Mouse (Mus musculus) frontal cortex, adult 2 months (tissue): Measurements from ENCODE around the gene Zswim7. TPM values are rescaled to one million over a fixed set of nuclear protein-coding genes. Genes with fewer than 3 reads are reported as not detected.
A peak's percentile ranks its signal among the peaks of the same experiment; 100 is the strongest.
"Not testable (repeated sequence)": the region's sequence is repeated elsewhere in the genome, so short reads cannot be mapped to it uniquely, and the experiment has no call there.

Experiments
- DNase-seq, 2 experiments: peaks; one replicate each; pipeline ENCODE4 v3.0.0; 2022; ENCODE audit warnings: low spot score in 1 of 2; ENCODE audit errors: extremely low spot score in 1 of 2
- polyA plus RNA-seq: library from polyadenylated mRNA; depleted of rRNA; stranded (reverse); fragments of >200 nt; gene quantifications from 2 replicates; pipeline ENCODE4 v1.2.3, GENCODE M21; 2012; rRNA removed

Gene Zswim7
- 26.6 and 27.4 TPM in 2 replicates for polyA plus RNA-seq

GRCm38 (mm10) chr11:62280675-62281600, at the start of gene Zswim7, which contains the start of gene Ttc19:
Gene Zswim7 (minus strand): TSS chr11:62281375.
Gene Ttc19 (plus strand): TSS chr11:62281473.
- DNase-seq, result peak; percentile 81 to 92

- no peak for DNase-seq
Observed at GRCm38 (mm10) chr11:62323659-62324058, 42.5 kb upstream of the Zswim7 start.

GRCm38 (mm10) chr11:62320097-62320496, 38.9 kb upstream of the Zswim7 start:
- DNase-seq, result no peak

GRCm38 (mm10) chr11:62317746-62318145, 36.6 kb upstream of the Zswim7 start:
- DNase-seq, result peak; percentile 70 to 83

GRCm38 (mm10) chr11:62314984-62315383, 33.8 kb upstream of the Zswim7 start:
- DNase-seq, result no peak

- no peak for DNase-seq
Observed at GRCm38 (mm10) chr11:62309296-62309695, 28.1 kb upstream of the Zswim7 start.

- peak; percentile 24 to 65 for DNase-seq
Observed at GRCm38 (mm10) chr11:62305866-62306265, 24.7 kb upstream of the Zswim7 start.

GRCm38 (mm10) chr11:62298883-62299282, 17.7 kb upstream of the Zswim7 start:
- DNase-seq, result no peak

GRCm38 (mm10) chr11:62294121-62294520, 12.9 kb upstream of the Zswim7 start:
- no peak for DNase-seq

GRCm38 (mm10) chr11:62287700-62288099, 6.5 kb upstream of the Zswim7 start:
- no peak for DNase-seq

- no peak for DNase-seq
Observed at GRCm38 (mm10) chr11:62285020-62285419, 3.8 kb upstream of the Zswim7 start.

- not testable (repeated sequence) for DNase-seq
Observed at GRCm38 (mm10) chr11:62284020-62284419, 2.8 kb upstream of the Zswim7 start.

- DNase-seq, result peak in 1 of 2 experiments; percentile 33
Observed at GRCm38 (mm10) chr11:62281601-62281997, 424 bp upstream of the Zswim7 start.

- DNase-seq, result peak in 1 of 2 experiments; percentile 57
Observed at GRCm38 (mm10) chr11:62278027-62278426, 3.1 kb downstream of the Zswim7 start.

- DNase-seq, result no peak
Observed at GRCm38 (mm10) chr11:62277086-62277485, 4.1 kb downstream of the Zswim7 start.

GRCm38 (mm10) chr11:62270851-62271250, 10.3 kb downstream of the Zswim7 start:
- no peak for DNase-seq

GRCm38 (mm10) chr11:62269097-62269496, 12.1 kb downstream of the Zswim7 start:
- no peak for DNase-seq

GRCm38 (mm10) chr11:62268381-62268780, 12.8 kb downstream of the Zswim7 start:
- no peak for DNase-seq

- DNase-seq, result no peak
Observed at GRCm38 (mm10) chr11:62266466-62267214, 14.5 kb downstream of the Zswim7 start.

GRCm38 (mm10) chr11:62265642-62266041, 15.5 kb downstream of the Zswim7 start:
- no peak for DNase-seq

- no peak for DNase-seq
Observed at GRCm38 (mm10) chr11:62264018-62264417, 17.2 kb downstream of the Zswim7 start.
